Mouse (Mus musculus) heart, adult 2 months (tissue): ENCODE results near the gene Pgm1. TPM values are rescaled to one million over a fixed set of nuclear protein-coding genes. Genes with fewer than 3 reads are reported as not detected.
A peak's percentile ranks its signal among the peaks of the same experiment; 100 is the strongest.

Source experiments
- DNase-seq, 2 experiments: peaks; one replicate each; pipeline ENCODE4 v3.0.0; 2021
- H3K27ac ChIP-seq: fragments of 200-600 bp; 2 replicates; pipeline ENCODE4 v1.8.1; 2022
- H3K27me3 ChIP-seq: fragments of 200-500 bp; 2 replicates; pipeline ENCODE4 v1.6.1; 2012; ENCODE audit warnings: mild to moderate bottlenecking, low read length, inconsistent platforms, mixed read lengths; ENCODE audit not compliant: control insufficient read depth, insufficient read depth
- H3K36me3 ChIP-seq: fragments of 200-500 bp; 2 replicates; pipeline ENCODE4 v1.6.1; 2012; ENCODE audit warnings: low read length, inconsistent platforms; ENCODE audit not compliant: control insufficient read depth, insufficient read depth
- H3K4me1 ChIP-seq: fragments of 200-500 bp; 2 replicates; pipeline ENCODE4 v1.6.1; 2011; ENCODE audit warnings: low read length; ENCODE audit not compliant: control insufficient read depth, insufficient read depth
- H3K4me3 ChIP-seq: fragments of 200-600 bp; 2 replicates; pipeline ENCODE4 v1.8.1; 2022
- H3K79me2 ChIP-seq: fragments of 200-500 bp; replicated peaks from 2 replicates; pipeline ENCODE4 v1.6.1; 2012; ENCODE audit warnings: mild to moderate bottlenecking, inconsistent platforms, low read length, moderate library complexity, mixed read lengths; ENCODE audit not compliant: control insufficient read depth, insufficient read depth
- H3K9ac ChIP-seq: fragments of 200-500 bp; 2 replicates; pipeline ENCODE4 v1.6.1; 2012; ENCODE audit warnings: low read depth, mild to moderate bottlenecking, control low read depth, inconsistent platforms, low read length, mixed read lengths
- CTCF ChIP-seq: fragments of 200-600 bp; IDR thresholded peaks from 2 replicates; pipeline ENCODE4 v1.8.1; 2022; ENCODE audit warnings: antibody characterized with exemption, mild to moderate bottlenecking, moderate library complexity
- EP300 ChIP-seq: fragments of 200-500 bp; IDR thresholded peaks from 2 replicates; pipeline ENCODE4 v1.6.1; 2011; ENCODE audit warnings: low read depth, low read length, control low read depth; ENCODE audit not compliant: insufficient read depth
- POLR2A ChIP-seq: fragments of 200-500 bp; IDR thresholded peaks from 2 replicates; pipeline ENCODE4 v1.6.1; 2011; ENCODE audit warnings: mild to moderate bottlenecking, low read depth, low read length, control low read depth; ENCODE audit not compliant: insufficient read depth
- WGBS: fragments of 180-500 bp; shearing (Covaris S2); methylation state at CpG from one replicate; pipeline ENCODE4 v1.1.7; 2018; 5-methylcytosine and 5-hydroxymethylcytosine counted together
- intact Hi-C: fragments of 180-260 bp; cut with DNase I; formaldehyde crosslinking; loops from one replicate; pipeline ENCODE4 v1.15.1; 2025
- polyA plus RNA-seq: library from polyadenylated mRNA; depleted of rRNA; stranded (reverse); fragments of >200 nt; gene quantifications from 2 replicates; pipeline ENCODE4 v1.2.3, GENCODE M21; 2012
- total RNA-seq, 2 experiments: library from RNA; stranded (reverse); gene quantifications; 2 replicates each; pipeline ENCODE4 v1.2.3; 2021

Gene Pgm1
- total and polyA plus RNA-seq, 3 experiments, result 157 to 234 (median 203) TPM

GRCm38 (mm10) chr4:99973931-99974330, 44.7 kb downstream of the Pgm1 start:
- no peak overlapping the region for H3K9ac ChIP-seq
- no peaks in the 10 kb centered on the region for H3K79me2 ChIP-seq
- TF ChIP-seq POLR2A (no peak), CTCF (no peak), EP300 (no peak)
- peak in 1 of 2 experiments; percentile 51 for DNase-seq
- no peak overlapping the region for H3K4me3 ChIP-seq
- peaks cover 5% of the 10 kb centered on the region for H3K4me1 ChIP-seq
- 79% methylated on average over 1 of the region's 1 CpGs for WGBS
- intact Hi-C loops, result no loop called here
- H3K36me3 ChIP-seq, result peaks cover 2% of the 10 kb centered on the region; the same call in 1 of the 2 replicates
- H3K27ac ChIP-seq, result peak overlapping the region; percentile 5; the same call in 1 of the 2 replicates
- no peaks in the 10 kb centered on the region for H3K27me3 ChIP-seq

DNA sequence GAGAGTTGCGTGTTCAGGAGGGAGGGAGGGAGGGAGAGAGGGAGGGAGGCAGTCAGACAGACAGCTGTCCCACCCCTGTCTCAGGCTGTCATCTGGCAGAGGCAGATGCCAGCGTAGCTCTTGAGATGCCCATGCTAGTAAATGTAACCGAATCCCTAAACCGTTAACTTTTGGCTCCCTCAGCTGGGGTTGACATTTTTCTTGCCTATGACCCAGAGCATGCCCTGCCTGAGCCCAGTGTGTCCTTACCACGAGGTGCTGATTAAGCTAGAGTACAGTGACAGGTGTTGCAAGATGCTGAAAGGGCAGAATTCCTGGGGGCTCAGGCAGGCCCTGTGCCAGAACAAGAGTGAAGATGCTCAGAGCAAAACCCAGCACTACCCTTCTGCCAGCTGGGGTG, 45.2 kb downstream of the Pgm1 start:
- Histone ChIP-seq H3K4me1 (peaks cover 5% of the 10 kb centered on the region), H3K36me3 (peaks cover 2% of the 10 kb centered on the region; the same call in 1 of the 2 replicates), H3K27me3 (no peaks in the 10 kb centered on the region), H3K27ac (no peak overlapping the region; the same call in 1 of the 2 replicates), H3K4me3 (no peak overlapping the region), H3K9ac (no peak overlapping the region), H3K79me2 (no peaks in the 10 kb centered on the region)
- DNase-seq, result no peak
- 66% methylated on average over 5 of the region's 5 CpGs for WGBS
- intact Hi-C loops, result no loop called here
- TF ChIP-seq EP300 (no peak), POLR2A (no peak), CTCF (no peak)

DNA sequence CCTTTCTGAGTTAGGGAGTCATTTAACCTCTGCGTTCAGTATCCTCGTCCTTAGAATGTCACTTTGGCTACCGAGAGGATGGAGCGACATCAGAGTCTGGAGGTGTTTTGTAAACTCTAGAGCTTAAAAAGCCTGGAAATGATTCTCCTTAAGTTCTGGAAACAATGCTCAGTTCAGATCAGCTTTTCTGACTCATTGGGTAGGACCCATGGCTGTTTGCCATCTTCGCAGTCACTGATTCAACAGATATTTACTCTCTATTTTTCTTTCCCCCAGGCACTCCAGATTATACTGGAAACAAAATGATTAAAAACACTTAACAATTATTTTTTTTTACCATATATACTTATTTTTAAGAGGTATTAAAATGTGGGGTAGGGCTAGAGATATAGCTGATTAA, 50.1 kb downstream of the Pgm1 start:
- H3K27me3 ChIP-seq, result no peaks in the 10 kb centered on the region
- intact Hi-C loops, result no loop called here
- no peaks in the 10 kb centered on the region; the same call in 1 of the 2 replicates for H3K36me3 ChIP-seq
- H3K9ac ChIP-seq, result no peak overlapping the region
- no peaks in the 10 kb centered on the region for H3K79me2 ChIP-seq
- H3K27ac ChIP-seq, result no peak overlapping the region
- H3K4me1 ChIP-seq, result peaks cover 2% of the 10 kb centered on the region
- TF ChIP-seq EP300 (no peak), POLR2A (no peak), CTCF (no peak)
- DNase-seq, result no peak
- no peak overlapping the region for H3K4me3 ChIP-seq
- 64% methylated on average over 5 of the region's 5 CpGs for WGBS

DNA sequence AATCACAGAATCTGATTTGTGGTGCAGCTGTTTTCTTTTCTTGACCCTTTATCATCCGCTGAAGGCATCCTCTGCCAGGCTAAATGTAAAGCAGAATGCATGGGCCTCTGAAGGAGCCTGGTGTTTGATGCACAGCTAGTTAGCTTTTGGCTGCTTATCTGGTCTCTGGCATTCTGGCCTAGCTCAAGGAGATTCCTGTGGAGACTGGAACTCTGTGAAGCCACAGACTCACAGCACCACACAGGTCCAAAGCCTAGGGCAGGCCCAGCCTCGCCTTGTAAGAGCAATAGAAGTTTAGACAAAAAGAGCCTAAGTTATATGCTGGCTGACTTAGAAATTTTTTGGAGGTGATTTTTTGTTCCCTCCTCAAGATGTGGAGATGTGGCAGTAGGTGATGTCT, 52.0 kb downstream of the Pgm1 start:
- intact Hi-C loops, result no loop called here
- DNase-seq, result no peak
- Histone ChIP-seq H3K4me1 (no peaks in the 10 kb centered on the region), H3K9ac (no peak overlapping the region), H3K27ac (no peak overlapping the region), H3K27me3 (no peaks in the 10 kb centered on the region), H3K4me3 (no peak overlapping the region), H3K36me3 (no peaks in the 10 kb centered on the region; the same call in 1 of the 2 replicates), H3K79me2 (no peaks in the 10 kb centered on the region)
- TF ChIP-seq CTCF (no peak), EP300 (no peak), POLR2A (no peak)
- 90% methylated on average over 2 of the region's 2 CpGs for WGBS

DNA sequence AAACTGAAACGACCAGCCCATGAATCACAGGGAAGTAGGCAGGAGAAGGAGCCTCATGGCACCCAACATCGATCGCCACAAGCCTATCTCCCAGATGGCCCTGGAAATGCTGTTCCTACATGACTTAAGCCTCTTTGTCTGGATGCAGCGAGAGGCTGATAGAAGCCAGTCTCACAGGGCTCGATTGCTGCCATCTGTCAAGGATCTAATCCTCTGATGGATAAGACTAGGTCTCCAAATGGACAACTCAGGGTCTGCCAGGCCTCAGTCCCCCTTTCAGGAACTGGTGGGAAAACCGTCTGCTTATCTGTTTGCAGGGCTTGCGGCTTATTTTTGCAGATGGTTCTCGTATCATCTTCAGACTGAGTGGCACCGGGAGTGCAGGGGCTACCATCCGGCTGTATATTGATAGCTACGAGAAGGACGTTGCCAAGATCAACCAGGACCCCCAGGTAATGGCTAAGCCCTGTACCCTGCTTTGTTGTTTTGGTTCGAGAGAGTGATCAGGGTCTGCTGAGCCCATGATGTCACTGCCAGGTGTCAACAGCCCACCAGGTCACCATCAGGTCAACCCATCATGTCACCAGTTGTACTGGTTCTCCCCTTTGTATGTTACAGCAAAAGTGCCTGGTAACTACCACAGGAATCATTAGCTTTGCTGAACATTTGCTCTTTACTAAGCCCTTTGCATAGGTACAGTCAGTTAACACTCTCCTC, 54.6 kb downstream of the Pgm1 start:
- Histone ChIP-seq H3K27ac (no peak overlapping the region), H3K4me3 (no peak overlapping the region), H3K27me3 (no peaks in the 10 kb centered on the region), H3K36me3 (no peaks in the 10 kb centered on the region; the same call in 1 of the 2 replicates), H3K4me1 (no peaks in the 10 kb centered on the region), H3K79me2 (no peaks in the 10 kb centered on the region), H3K9ac (no peak overlapping the region)
- 64% methylated on average over 13 of the region's 13 CpGs for WGBS
- no peak for DNase-seq
- intact Hi-C loops, result no loop called here
- no peak for TF ChIP-seq CTCF
- no peak for TF ChIP-seq EP300
- TF ChIP-seq POLR2A, result no peak

DNA sequence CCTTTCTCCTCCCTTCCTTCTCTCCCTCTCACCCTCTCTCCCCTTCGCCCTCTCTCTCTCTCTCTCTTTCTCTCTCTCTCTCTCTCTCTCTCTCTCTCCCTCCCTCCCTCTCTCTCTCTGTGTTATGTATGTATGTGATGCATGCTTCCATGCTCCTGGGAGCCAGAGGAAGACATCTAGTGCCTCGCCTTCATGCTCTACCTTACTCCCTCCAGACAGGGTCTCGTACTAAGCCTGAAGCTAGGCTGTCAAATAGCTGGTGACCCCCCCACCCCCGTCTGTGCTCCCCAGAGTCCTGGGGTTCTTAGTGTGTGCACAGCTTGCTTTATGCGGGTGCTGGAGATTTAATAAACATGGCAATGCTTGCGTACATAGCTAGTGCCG, 55.1 kb downstream of the Pgm1 start:
- no peak overlapping the region for H3K4me3 ChIP-seq
- intact Hi-C loops, result no loop called here
- no peak overlapping the region for H3K9ac ChIP-seq
- H3K79me2 ChIP-seq, result no peaks in the 10 kb centered on the region
- DNase-seq, result no peak
- no peaks in the 10 kb centered on the region; the same call in 1 of the 2 replicates for H3K36me3 ChIP-seq
- TF ChIP-seq CTCF, result no peak
- TF ChIP-seq EP300, result no peak
- TF ChIP-seq POLR2A, result no peak
- H3K4me1 ChIP-seq, result no peaks in the 10 kb centered on the region
- 93% methylated on average over 7 of the region's 7 CpGs for WGBS
- no peak overlapping the region for H3K27ac ChIP-seq
- H3K27me3 ChIP-seq, result no peaks in the 10 kb centered on the region
